8 mouse cellular contexts compared by ENCODE assay signal in the genomic region with DNA sequence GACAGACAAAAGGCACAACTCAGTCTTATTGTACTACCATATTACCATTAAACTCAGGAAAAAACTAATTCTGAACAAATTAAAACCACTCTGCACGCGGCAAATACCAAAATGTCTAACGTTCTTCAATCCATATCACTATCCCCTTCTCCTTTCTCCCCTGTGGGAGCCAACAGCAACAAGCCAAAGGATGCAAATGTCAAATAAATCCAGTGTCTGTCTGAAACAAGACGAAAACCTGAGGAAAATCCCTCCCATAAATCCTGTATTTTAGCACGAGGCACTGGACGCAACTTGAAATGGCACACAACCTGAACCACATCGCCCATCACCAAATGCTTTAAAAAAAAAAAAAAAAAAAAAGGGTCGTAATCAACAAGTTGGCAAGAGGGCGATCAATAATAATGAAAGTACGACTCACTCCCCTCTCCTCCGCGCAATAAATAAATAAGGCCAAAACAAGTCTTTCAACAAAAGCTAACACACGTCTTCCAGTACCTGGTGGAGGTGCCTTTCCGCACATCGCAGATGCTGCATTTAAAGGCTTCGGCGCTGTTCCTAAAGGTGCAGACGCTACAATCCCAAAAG. TPM values are rescaled to one million over a fixed set of nuclear protein-coding genes. Genes with fewer than 3 reads are reported as not detected.
DNase-seq lines count a peak whose midpoint lies in the region; ATAC-seq and TF ChIP-seq lines count a peak whose summit lies in the region.

No protein-coding gene starts in this region.

- no peak for TF ChIP-seq POLR2A in heart, adult 2 months (IDR thresholded peaks at IDR 0.05; ENCODE audit: insufficient read depth, low read depth, low read length)
- no peak for TF ChIP-seq POLR2A in embryonic fibroblast, embryonic 13.5 days (IDR thresholded peaks at IDR 0.05; ENCODE audit: low read depth, low read length)

- peak overlapping the region; percentile 74 for H3K9ac ChIP-seq in heart, adult 2 months (ENCODE audit: low read depth, low read length)
- H3K9ac ChIP-seq in liver, embryonic 11.5 days (ENCODE audit: low read depth, low read length): peak overlapping the region; percentile 87

- H3K9me3 ChIP-seq in liver, embryonic 11.5 days (ENCODE audit: control insufficient read depth, low read length): no peaks in the 10 kb centered on the region

- peaks cover 2% of the 10 kb centered on the region; the same call in 1 of the 2 replicates for H3K79me2 ChIP-seq in heart, adult 2 months (replicated peaks; ENCODE audit: control insufficient read depth, insufficient read depth, low read length)

- no peak for TF ChIP-seq EP300 in heart, adult 2 months (IDR thresholded peaks at IDR 0.05; ENCODE audit: insufficient read depth, low read depth, low read length)

- no peak for DNase-seq in heart, adult 2 months
- no peak for DNase-seq in heart, adult 8-10 months (ENCODE audit: low spot score)
- DNase-seq in A20 (ENCODE audit: low read depth, low spot score): peak; percentile 69
- DNase-seq in liver, embryonic 11.5 days (ENCODE audit: low spot score): no peak
- no peak for DNase-seq in ovary, postnatal 36 days (ENCODE audit: low spot score)
- DNase-seq in spleen, adult 18-20 months: no peak
- no peak for DNase-seq in kidney, postnatal 25 days

- peak overlapping the region; percentile 67 for H3K4me3 ChIP-seq in heart, adult 2 months
- H3K4me3 ChIP-seq in embryonic fibroblast, embryonic 13.5 days (ENCODE audit: insufficient read depth, low read length): peak overlapping the region; percentile 94
- H3K4me3 ChIP-seq in liver, embryonic 11.5 days (ENCODE audit: low read depth, low read length): peak overlapping the region; percentile 80

- H3K27ac ChIP-seq in heart, adult 2 months: peak overlapping the region; percentile 68
- peak overlapping the region; percentile 12 for H3K27ac ChIP-seq in embryonic fibroblast, embryonic 13.5 days (ENCODE audit: insufficient read depth, low read length)
- H3K27ac ChIP-seq in liver, embryonic 11.5 days (ENCODE audit: low read depth, low read length): peak overlapping the region; percentile 93

- H3K4me2 ChIP-seq in liver, embryonic 11.5 days: peak overlapping the region; percentile 64

- 12% methylated on average over 18 of the region's 18 CpGs for WGBS in heart, adult 2 months
- WGBS in liver, embryonic 11.5 days: 1% methylated on average over 18 of the region's 18 CpGs

- no peak for ATAC-seq in liver, embryonic 11.5 days (replicated peaks; ENCODE audit: low FRiP score)

- no peaks in the 10 kb centered on the region for H3K27me3 ChIP-seq in heart, adult 2 months (ENCODE audit: control insufficient read depth, insufficient read depth, low read length)
- H3K27me3 ChIP-seq in liver, embryonic 11.5 days (replicated peaks; ENCODE audit: control insufficient read depth, insufficient read depth, low read length): no peaks in the 10 kb centered on the region

- intact Hi-C loops in heart, adult 2 months (cut with DNase I): loop anchor here (2.0 to 10.0 kb wide), 4 partner anchors 123 to 764 kb away; a partner anchor contains a TSS

- peaks cover 5% of the 10 kb centered on the region for H3K4me1 ChIP-seq in heart, adult 2 months (ENCODE audit: control insufficient read depth, insufficient read depth, low read length)
- H3K4me1 ChIP-seq in embryonic fibroblast, embryonic 13.5 days (ENCODE audit: control insufficient read depth, insufficient read depth, low read length): no peaks in the 10 kb centered on the region
- peaks cover 20% of the 10 kb centered on the region for H3K4me1 ChIP-seq in liver, embryonic 11.5 days (replicated peaks; ENCODE audit: control insufficient read depth, insufficient read depth, low read length)

- peaks cover 7% of the 10 kb centered on the region for H3K36me3 ChIP-seq in heart, adult 2 months (ENCODE audit: control insufficient read depth, insufficient read depth, low read length)
- H3K36me3 ChIP-seq in liver, embryonic 11.5 days (ENCODE audit: control insufficient read depth, insufficient read depth, low read length): no peaks in the 10 kb centered on the region

- TF ChIP-seq CTCF in heart, adult 2 months (IDR thresholded peaks at IDR 0.05): no peak
- TF ChIP-seq CTCF in embryonic fibroblast, embryonic 13.5 days (IDR thresholded peaks at IDR 0.05; ENCODE audit: borderline replicate concordance, insufficient read depth, low read length): no peak

RNA-seq across cellular contexts. Expression of a gene that starts 1.2 kb away (rescaled TPM):
- total RNA-seq in heart, adult 2 months (2021): 10 to 100 TPM; 10.7 to 12.6 TPM
- 9.1 and 14.3 TPM in 2 replicates for polyA plus RNA-seq in heart, adult 2 months (2012; rRNA removed)
- 10 to 100 TPM in 2 of 4 experiments, 1 to 10 TPM in 2; 9.6 to 11.9 (median 10.5) TPM for total RNA-seq in heart, adult 8-10 months (2022)
- 31.7 and 51.8 TPM in 2 replicates for polyA plus RNA-seq in embryonic fibroblast, embryonic 13.5 days (2011; ENCODE audit: insufficient read length, low read depth, missing spikeins)
- polyA plus RNA-seq in liver, embryonic 11.5 days (2014; fragmentation: Nextera tagmentation; extraction: Ambion mirVana): 8.7 and 11.2 TPM in 2 replicates

Comparison
In these comparisons a context has a peak if more than half of its experiments do, and no peak if none do; other contexts are left out.
1. H3K27ac ChIP-seq: peak in every context shown above with its lines; median percentile 93 in liver, embryonic 11.5 days; 68 in heart, adult 2 months; 12 in embryonic fibroblast, embryonic 13.5 days.